Mouse (Mus musculus): Measurements from ENCODE around the gene Vwf.

GRCm38 (mm10) chr6:125586042-125586566 is 39.5 kb downstream of the Vwf start:
- TF ChIP-seq CTCF (IDR thresholded peaks at IDR 0.05) (no peak), EP300 (IDR thresholded peaks at IDR 0.05) (no peak)

All from lung, postnatal 0 days (tissue).